Mouse (Mus musculus): Measurements from ENCODE around the gene Cep128.

The Cep128 gene

GRCm38 (mm10) chr12:91176808-91177526 lies 207.2 kb downstream of the Cep128 start:
- DNase-seq (ENCODE audit: low spot score in 2 of 2), result no peak

DNA sequence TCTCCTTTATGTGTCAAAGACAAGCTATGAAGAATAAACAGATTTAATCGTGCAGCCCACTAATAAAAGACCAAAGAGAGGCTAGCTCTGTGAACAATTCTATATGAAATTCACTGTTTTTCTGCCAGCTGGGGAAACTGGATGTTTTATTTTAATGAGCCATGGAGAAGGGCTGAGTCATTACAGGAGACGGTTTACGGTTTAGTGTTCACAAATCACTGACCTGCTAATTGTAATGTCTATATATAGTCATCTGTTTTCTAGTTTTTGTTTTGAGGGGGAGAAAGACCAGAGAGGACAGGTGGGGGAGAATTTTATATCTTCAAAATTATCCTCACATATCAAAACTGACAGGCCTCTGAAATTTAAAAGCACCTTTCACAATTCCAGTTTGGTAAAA lies 212.6 kb downstream of the Cep128 start:
- no peak for DNase-seq (ENCODE audit: low spot score in 2 of 2)

- DNase-seq (ENCODE audit: low spot score in 2 of 2), result no peak
These were observed 223.0 kb downstream of the Cep128 start for GRCm38 (mm10) chr12:91161015-91161730.

GRCm38 (mm10) chr12:91158481-91158880 lies 225.7 kb downstream of the Cep128 start:
- DNase-seq (ENCODE audit: low spot score in 2 of 2), result no peak

- DNase-seq (ENCODE audit: low spot score in 2 of 2), result no peak
These were observed 230.2 kb downstream of the Cep128 start for GRCm38 (mm10) chr12:91154052-91154451.

GRCm38 (mm10) chr12:91149152-91149551 lies 235.1 kb downstream of the Cep128 start:
- DNase-seq (ENCODE audit: low spot score in 2 of 2), result no peak

GRCm38 (mm10) chr12:91134740-91135517 lies 249.3 kb downstream of the Cep128 start:
- no peak for DNase-seq (ENCODE audit: low spot score in 2 of 2)

DNA sequence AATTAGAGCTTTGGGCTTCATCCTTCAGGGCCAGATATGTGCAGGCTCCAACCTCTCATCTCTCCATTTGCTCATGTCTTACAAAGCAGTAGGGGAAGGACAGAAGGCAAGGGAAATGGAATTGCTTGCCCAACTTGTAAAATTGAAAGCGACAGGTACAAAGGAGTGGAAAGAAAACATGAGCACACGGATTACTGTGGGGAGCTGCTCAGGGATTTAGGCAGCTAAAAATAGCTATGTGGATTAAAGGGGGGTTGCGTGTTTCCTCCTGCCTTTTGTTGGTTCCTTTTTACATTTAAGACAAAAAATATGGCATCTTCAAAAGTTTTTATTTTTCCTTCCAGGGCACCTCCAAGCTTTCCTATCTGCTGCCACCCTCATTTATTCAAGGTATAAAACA lies 269.2 kb downstream of the Cep128 start:
- DNase-seq (ENCODE audit: low spot score in 2 of 2), result no peak

- DNase-seq (ENCODE audit: low spot score in 2 of 2), result no peak
These were observed 280.9 kb downstream of the Cep128 start for GRCm38 (mm10) chr12:91103316-91103715.

DNA sequence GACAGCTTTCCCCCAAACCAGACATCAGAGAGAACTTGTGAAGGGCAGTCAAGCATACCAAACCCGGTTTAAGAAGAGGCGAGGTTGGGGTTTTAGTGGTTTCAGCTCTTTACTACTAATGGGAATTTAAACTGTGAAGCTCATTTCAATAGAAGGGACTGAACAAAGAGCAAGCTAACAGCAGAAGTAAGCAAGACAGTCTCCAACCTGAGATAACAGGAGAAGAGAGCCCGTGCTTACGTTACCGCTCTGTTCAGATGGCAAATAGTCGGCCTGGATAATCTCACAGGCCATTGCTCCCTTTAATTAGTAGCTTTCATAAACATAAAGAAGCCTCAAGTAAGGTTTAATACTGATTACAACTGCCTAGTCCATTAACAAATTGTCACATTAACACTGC lies 286.3 kb downstream of the Cep128 start:
- DNase-seq (ENCODE audit: low spot score in 2 of 2), result no peak

GRCm38 (mm10) chr12:91096197-91096596 lies 288.0 kb downstream of the Cep128 start:
- no peak for DNase-seq (ENCODE audit: low spot score in 2 of 2)

- DNase-seq (ENCODE audit: low spot score in 2 of 2), result no peak
These were observed 295.9 kb downstream of the Cep128 start for GRCm38 (mm10) chr12:91088271-91088670.

DNA sequence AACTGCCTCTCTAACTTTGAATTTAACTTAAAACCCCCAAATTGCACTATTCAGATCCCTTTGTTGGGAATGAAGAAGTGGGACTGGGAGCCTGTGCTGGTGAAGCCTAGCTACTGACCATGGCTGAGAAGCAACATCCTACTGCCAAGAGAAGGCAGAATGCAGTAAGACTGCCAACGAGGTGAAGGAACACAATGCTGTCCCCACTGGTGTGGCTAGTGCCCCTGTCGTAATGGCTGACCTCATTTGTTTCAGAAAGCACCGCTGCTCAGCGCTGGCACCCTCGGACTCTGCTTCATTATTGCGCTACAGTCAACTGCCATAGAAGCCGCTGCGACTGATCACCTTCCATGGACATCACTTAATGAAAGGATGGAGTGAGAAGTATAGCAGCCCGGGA lies 298.2 kb downstream of the Cep128 start:
- DNase-seq (ENCODE audit: low spot score in 2 of 2), result no peak

- no peak for DNase-seq (ENCODE audit: low spot score in 2 of 2)
These were observed 308.6 kb downstream of the Cep128 start for GRCm38 (mm10) chr12:91075600-91075999.

GRCm38 (mm10) chr12:91070551-91071045 lies 313.6 kb downstream of the Cep128 start:
- no peak for DNase-seq (ENCODE audit: low spot score in 2 of 2)

GRCm38 (mm10) chr12:91067083-91067441 lies 317.1 kb downstream of the Cep128 start:
- no peak for DNase-seq (ENCODE audit: low spot score in 2 of 2)

DNA sequence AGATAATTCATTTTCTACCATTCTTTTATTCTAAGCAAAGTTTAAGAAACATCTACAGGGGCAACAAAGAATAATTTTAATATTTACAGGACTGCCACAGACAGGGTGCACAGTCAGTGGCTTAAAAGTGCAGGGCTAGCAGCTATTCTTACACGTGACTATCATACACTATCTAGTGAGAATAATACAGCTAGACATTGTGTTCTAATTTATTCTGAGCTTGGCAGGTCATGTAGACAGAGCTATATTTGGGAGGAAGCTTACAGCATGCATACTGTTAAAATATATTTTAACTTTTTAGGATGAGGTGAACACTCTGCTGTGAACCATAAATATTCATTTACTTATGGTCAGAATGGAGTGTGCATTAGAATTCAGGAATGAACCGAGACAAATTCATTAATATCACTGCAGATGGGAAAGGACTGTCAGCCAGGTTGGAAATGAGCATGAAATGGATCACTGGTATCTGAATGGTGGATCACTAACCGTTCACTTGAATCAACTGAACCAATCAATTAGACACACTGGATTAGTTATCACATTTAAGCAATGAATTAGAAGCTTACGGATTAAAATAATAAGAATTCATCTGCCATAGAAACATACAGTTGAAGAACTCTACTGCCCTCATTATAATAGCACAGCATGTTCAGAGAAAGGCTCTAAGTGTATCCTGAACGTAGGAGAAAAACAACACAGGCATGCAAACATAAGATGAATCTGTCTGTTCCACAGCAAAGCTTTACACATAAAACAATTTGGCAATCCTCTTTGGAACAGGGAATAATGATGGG lies 317.7 kb downstream of the Cep128 start:
- no peak for DNase-seq (ENCODE audit: low spot score in 2 of 2)

DNA sequence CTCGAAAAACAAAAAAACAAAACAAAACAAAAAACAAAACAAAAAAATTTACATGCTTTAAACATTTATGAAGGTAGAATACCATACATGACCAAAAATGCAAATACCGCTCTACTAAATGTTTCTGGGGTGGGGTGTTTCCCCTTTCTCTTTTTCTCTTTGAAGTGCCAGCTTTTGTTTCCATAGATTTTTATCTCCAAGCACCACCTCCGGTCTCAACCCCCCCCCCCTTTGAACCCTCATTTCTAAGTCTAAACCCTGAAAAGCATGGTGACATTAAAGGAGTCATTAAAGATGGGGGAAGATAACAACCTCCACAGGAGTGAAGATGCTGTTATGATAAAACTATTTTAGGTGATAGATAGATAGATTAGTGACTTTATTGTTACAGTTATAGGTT lies 318.8 kb downstream of the Cep128 start:
- no peak for DNase-seq (ENCODE audit: low spot score in 2 of 2)

DNA sequence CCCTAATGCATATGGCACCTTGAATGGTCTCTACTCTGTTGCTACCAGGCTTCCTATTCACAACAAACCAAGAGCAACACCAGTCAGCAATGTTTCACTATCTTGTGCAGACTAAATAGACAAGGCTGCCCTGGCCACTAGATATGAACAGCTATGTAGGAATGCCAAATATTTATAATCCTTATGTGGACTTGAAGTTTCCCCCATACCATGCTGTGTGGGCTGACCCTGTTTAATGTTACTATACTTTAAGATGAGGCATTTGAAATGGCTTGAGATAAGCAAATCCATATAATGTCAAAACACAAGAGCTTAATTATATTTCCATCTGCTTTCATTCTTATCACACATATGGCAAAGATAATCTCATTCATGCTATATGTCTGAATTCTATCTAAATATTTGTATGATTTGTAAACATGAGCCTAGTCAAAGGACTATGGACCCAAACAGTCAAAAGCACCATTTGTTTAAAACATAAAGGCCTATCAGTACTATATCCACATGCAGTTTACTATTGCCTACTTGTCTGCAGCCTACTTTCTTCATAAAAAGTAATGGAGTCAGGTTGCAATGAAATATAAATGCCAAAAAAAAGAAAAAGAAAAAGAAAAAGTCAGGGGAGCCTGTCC lies 319.7 kb downstream of the Cep128 start:
- no peak for DNase-seq (ENCODE audit: low spot score in 2 of 2)

DNA sequence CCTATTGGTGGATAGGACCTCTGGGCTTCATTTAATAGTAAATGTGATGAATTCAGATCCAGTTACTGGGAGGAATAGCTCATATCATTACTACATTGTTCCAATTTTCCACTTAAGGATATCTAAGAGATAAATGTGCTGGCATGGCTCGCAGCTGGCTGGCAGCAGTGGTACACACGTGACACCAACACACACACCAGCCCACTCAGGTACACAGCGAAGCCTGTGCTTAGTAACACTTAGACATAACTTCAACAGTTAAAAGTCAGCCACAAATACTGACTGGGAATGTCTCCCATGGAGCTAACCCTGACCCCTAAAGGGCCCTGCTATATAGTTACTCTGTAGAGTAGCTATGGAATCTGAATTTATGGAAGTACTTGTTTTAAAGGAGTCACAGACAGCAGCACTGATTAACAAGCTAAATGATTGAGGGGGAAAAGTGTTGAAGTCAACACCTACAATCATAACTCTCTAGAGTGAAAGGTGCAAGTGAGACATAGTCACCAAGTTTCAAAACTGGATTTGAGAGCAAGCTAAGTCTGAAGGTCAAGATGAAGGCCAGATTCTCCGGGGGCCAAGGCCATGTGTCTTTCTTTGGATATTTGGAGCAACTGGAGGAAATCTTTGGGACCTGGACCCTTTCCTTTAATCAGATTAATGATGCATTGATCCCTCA lies 320.7 kb downstream of the Cep128 start:
- no peak for DNase-seq (ENCODE audit: low spot score in 2 of 2)

DNA sequence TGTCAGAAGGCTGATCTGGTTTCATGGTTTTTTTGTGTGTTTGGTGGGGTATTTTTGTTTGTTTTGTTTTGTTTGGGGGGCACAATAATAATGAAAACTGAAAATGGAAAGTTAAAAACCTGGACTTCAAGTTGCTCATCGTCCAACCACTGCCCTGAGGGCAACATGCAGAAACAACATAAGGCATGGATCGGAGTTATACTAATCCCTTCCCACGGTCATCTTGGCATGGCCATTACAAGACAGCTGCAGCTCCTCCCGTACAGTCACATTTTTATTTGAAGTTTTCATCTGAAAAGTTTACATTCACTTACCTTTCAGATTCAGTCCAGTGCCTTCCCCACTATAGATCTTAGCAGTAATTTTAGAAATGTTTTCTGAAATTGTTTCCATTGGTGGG lies 321.5 kb downstream of the Cep128 start:
- DNase-seq (ENCODE audit: low spot score in 2 of 2), result no peak
